Mouse (Mus musculus) stomach, postnatal 0 days (tissue): Measurements from ENCODE around the gene Kcnh8. TPM values are rescaled to one million over a fixed set of nuclear protein-coding genes. Genes with fewer than 3 reads are reported as not detected.

ENCODE experiments used
- ATAC-seq: fragments of 200-750 bp; cut with Nextera tagmentation; 2 replicates; pipeline ENCODE4 v1.8.0; 2017; ENCODE audit not compliant: low FRiP score, low TSS enrichment
- DNase-seq: peaks from one replicate; pipeline ENCODE4 v3.0.0-alpha.2; 2016; ENCODE audit warnings: low spot score
- H3K27ac ChIP-seq: fragments of 300-500 bp; sonication (generic); replicated peaks from 2 replicates; pipeline ENCODE4 v1.5.1; 2014; ENCODE audit warnings: mild to moderate bottlenecking, control low read depth
- H3K27me3 ChIP-seq: fragments of 300-500 bp; sonication (generic); 2 replicates; pipeline ENCODE4 v1.6.1; 2014; ENCODE audit warnings: low read length; ENCODE audit not compliant: control insufficient read depth, insufficient read depth
- H3K36me3 ChIP-seq: fragments of 300-500 bp; sonication (generic); 2 replicates; pipeline ENCODE4 v1.6.1; 2014; ENCODE audit warnings: low read length, mixed read lengths; ENCODE audit not compliant: control insufficient read depth, insufficient read depth
- H3K4me1 ChIP-seq: fragments of 300-500 bp; sonication (generic); replicated peaks from 2 replicates; pipeline ENCODE4 v1.6.1; 2014; ENCODE audit warnings: antibody characterized with exemption; ENCODE audit not compliant: control insufficient read depth, insufficient read depth
- H3K4me2 ChIP-seq: fragments of 300-500 bp; sonication (generic); replicated peaks from 2 replicates; pipeline ENCODE4 v1.6.1; 2014; ENCODE audit warnings: low read depth, mild to moderate bottlenecking, control low read depth, moderate library complexity
- H3K4me3 ChIP-seq: fragments of 300-500 bp; sonication (generic); 2 replicates; pipeline ENCODE4 v1.5.1; 2014; ENCODE audit warnings: low read depth, low read length, control low read depth
- H3K9ac ChIP-seq: fragments of 300-500 bp; sonication (generic); 2 replicates; pipeline ENCODE4 v1.6.1; 2014; ENCODE audit warnings: mild to moderate bottlenecking, low read length, control low read depth, mixed read lengths
- H3K9me3 ChIP-seq: fragments of 300-500 bp; sonication (generic); 2 replicates; pipeline ENCODE4 v1.6.1; 2016; ENCODE audit warnings: low read length; ENCODE audit not compliant: control insufficient read depth
- CTCF ChIP-seq: IDR thresholded peaks from 2 replicates; pipeline ENCODE4 v1.5.1; 2016; ENCODE audit warnings: antibody characterized with exemption, low read depth, mild to moderate bottlenecking, moderate library complexity
- EP300 ChIP-seq: optimal IDR thresholded peaks from 2 replicates; pipeline ENCODE3; 2016; ENCODE audit warnings: antibody characterized with exemption
- WGBS: fragments of 180-500 bp; shearing (Covaris S2); extraction: QIAGEN DNeasy Blood & Tissue Kit; methylation state at CpG from one replicate; pipeline ENCODE4 v1.1.7; 2014; 5-methylcytosine and 5-hydroxymethylcytosine counted together
- polyA plus RNA-seq: library from polyadenylated mRNA; unstranded; fragments of >200 nt; fragmentation: Nextera tagmentation; extraction: Ambion mirVana; gene quantifications from 2 replicates; pipeline ENCODE4 v1.2.1, GENCODE M21; 2015

Gene Kcnh8
- polyA plus RNA-seq, 1 experiment from 2014 or later: 0.18 TPM

- no peaks in the 10 kb centered on the region for H3K4me1 ChIP-seq
- no peak overlapping the region for H3K27ac ChIP-seq
- DNase-seq (no peak), ATAC-seq (no peak)
- no peak for TF ChIP-seq CTCF
- TF ChIP-seq EP300: no peak
- H3K36me3 ChIP-seq: no peaks in the 10 kb centered on the region
- H3K4me2 ChIP-seq: no peak overlapping the region
- H3K4me3 ChIP-seq: no peak overlapping the region
- no peak overlapping the region for H3K9ac ChIP-seq
- no peaks in the 10 kb centered on the region for H3K27me3 ChIP-seq
- H3K9me3 ChIP-seq: no peaks in the 10 kb centered on the region
- WGBS: 67% methylated on average over 1 of the region's 1 CpGs
Measured at GRCm38 (mm10) chr17:52972735-52973134, 370.2 kb downstream of the Kcnh8 start.

- ATAC-seq (no peak), DNase-seq (no peak)
- no peaks in the 10 kb centered on the region for H3K36me3 ChIP-seq
- WGBS: 87% methylated on average over 4 of the region's 4 CpGs
- TF ChIP-seq CTCF: no peak
- no peak for TF ChIP-seq EP300
- H3K4me2 ChIP-seq: no peak overlapping the region
- H3K4me1 ChIP-seq: no peaks in the 10 kb centered on the region
- H3K27ac ChIP-seq: no peak overlapping the region
- H3K9me3 ChIP-seq: no peaks in the 10 kb centered on the region
- H3K27me3 ChIP-seq: no peaks in the 10 kb centered on the region
- H3K4me3 ChIP-seq: no peak overlapping the region
- no peak overlapping the region for H3K9ac ChIP-seq
Measured at GRCm38 (mm10) chr17:52980958-52981357, 378.4 kb downstream of the Kcnh8 start.
